Mouse (Mus musculus): Measurements from ENCODE around the gene Atrip.

The Atrip gene

DNA sequence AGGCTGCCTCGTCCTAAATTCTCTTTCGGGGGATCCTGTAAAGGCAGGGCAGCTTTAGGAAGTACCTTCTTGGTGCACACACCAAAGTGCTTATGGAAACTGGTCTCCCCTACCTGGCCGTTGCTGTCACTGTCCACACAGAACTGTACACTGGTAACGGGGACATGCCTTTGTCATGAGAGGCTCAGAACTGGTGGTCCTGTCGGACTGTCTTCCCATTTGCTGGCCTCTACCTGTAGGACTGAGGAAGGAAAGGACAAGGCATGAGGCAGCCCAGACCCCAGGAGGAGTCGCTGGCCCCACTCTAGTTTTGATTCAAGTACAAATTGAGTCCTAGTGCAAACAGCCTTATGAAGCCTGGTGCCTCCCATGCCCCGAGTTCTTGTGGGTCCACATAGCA lies 42.9 kb downstream of the Atrip start:
- DNase-seq, result no peak

DNA sequence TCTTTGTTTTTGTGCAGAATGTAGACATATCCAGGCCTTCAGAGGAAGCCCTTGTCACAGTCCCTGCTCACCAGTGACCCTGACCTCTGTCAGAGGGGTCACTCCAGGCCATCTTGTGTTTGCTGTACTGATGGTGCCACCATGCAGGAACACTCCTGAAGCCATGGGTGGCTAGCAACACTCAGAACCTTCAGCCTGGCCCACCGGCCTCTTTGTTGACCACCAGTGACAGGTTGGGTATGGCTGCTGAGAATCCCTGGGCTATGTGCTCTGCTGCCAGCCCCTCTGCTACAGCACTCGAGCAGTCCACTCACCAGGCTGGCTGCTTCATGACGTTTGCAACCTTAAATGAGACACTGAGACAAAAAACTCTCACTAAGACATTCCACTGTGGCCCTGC lies 43.6 kb downstream of the Atrip start:
- DNase-seq, result no peak

DNA sequence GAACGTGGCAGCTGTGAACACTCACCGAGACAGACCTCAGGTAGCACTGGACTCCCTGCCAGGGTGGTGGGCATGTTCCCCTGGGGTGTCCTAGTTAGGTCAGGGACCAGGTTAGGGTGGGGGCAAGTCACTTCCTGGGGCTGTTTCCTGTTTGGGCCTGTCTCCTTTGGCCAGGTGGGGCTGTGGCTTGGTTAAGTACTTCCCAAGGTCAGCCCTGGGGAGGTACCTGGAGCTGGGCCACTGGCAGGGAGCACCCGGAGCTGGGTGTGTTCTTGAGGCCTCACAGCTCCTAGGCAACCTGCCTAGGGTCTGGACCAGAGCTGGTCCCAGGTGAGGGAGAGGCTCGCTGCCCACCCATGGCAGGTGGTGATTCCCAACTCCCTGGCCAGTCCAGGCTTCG lies 45.0 kb downstream of the Atrip start:
- no peak for DNase-seq

DNA sequence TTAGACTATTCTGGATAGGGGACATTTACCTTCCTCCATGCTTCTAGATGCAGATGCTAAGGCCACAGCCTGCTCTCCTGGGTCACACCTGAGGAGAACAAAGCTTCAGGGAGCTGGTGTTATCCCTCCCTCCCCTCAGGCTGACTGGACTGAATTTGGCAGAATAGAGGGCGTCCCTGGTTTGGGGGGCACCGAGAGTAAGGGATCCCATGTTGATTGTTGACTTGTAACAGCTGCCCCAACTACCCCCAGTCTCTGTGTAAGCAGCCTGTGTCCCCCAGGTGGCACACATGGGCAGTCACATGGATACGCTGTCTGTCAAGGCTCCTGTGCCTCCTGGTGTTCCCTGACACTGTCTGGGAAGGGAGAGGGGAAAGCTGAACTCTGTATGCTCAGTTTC lies 45.5 kb downstream of the Atrip start:
- DNase-seq, result no peak

DNA sequence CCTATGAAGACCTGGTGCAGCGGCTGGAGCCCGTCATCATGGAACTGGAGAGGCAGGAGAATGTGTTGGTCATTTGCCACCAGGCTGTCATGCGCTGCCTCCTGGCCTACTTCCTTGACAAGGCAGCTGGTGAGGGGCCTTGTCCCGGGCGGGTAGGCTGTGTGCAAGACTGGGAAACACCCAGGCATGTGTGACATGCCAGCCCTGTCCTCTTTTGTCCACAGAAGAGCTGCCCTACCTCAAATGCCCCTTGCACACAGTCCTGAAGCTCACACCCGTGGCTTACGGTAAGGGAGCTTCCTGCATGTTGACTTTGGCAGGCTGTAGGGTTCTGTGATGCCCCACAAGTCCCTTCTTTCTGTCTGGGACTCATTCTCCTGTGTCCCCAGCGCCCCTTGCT lies 46.4 kb downstream of the Atrip start:
- DNase-seq, result no peak

DNA sequence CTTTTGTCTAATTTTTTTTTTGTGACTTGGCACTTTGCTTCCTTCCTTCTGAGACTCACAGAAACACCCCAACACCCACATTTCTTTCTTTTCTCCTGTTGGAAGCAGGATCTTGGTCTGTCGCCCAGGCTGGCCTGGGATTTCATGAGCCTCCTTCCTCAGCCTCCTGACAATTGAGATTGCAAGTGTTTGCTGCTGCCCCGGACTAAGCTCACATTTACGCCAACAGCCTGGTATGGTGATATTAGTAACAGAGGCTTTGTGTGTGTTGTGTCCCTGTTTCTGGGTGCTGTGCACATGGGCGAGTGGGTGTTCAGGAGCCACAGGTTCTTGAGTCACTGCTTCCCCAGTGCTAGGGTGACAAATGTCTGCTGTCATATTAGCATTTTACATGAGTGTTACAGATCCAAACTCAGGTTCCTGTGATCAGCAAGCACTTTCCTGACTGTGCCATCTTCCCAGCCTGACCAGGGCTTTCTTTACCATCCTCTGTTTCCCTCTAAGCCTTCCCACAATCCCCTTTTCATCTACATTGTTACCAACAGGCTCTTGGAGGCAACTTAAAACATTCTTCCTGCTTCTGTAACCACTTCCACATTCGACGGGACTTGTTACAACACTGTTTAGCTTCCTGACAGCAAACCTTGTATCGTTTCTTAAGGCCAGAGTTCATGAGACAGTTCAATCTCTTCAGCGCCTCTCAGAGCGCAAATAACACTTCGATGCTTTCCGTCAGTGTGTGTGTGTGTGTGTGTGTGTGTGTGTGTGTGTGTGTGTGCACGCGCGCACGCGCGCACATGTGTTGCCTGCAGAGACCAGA lies 50.8 kb downstream of the Atrip start:
- DNase-seq, result no peak

DNA sequence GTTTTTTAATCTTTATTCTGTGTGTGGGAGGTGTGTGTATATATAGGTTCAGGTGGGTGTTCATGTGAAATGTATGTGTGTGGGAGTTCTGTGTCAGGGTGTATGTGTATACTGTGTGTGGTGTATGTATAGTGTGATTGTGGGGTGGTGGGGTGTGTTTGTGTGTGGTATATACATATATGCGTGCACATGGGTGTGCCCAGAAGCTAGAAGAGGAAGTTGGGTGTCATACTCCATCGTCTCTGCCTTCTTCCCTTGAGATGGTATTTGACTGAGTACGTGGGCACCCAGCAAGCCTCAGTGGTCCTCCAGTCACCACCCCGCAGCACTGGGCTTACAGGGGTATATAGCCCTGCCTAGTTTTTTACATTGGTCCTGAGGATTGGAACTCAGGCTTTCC lies 52.5 kb downstream of the Atrip start:
- DNase-seq, result peak in 1 of 2 experiments; percentile 2

DNA sequence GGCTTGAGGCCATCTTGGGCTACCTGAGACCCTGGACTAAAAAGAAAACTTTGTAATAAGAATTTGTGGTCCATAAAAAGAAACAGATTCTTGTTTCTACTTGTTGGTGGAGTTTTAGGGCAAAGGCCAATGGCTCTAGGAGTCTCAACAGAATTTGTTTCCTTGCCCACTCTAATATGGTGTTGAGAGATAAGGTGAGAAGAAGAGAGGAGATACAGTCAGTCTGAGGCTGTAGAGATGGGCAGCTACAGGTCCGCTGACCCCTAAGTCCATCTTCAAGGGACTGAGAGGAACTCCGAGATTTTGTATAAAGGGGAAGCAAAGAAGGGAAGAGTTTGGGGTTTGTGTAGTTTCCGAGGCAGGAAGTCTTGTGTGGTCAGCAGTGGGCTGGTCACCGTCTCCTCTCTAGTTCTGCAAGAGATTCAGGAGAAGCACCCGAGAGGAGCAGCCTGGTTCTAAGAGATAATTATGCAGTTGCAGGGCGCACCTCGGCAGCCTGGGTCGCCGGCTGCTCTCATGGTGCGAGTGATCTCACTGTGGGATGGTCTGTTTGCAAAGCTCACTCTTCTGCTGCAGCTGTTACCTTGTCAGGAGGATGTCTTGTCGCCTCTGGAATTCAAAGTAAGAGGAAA lies 56.8 kb downstream of the Atrip start:
- DNase-seq, result no peak

DNA sequence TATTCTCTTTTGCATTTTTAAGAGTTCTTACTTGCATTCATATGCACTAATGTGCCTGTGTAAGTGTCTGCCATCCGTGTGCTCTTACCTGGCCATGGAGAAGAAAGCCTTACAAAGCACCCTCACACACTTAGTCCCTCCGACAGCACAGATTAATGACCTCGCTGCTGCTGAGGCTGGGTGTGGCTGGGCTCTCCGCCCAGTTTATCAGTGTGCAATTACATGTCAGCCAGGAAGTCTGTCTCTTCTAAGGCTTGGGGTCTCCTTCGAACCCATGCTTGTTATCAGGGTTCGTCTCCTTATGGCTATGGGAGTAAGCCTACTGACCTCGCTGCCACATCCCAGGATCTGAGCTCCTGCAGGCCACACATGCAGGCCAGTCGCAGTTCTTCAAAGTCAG lies 58.5 kb downstream of the Atrip start:
- no peak for DNase-seq

DNA sequence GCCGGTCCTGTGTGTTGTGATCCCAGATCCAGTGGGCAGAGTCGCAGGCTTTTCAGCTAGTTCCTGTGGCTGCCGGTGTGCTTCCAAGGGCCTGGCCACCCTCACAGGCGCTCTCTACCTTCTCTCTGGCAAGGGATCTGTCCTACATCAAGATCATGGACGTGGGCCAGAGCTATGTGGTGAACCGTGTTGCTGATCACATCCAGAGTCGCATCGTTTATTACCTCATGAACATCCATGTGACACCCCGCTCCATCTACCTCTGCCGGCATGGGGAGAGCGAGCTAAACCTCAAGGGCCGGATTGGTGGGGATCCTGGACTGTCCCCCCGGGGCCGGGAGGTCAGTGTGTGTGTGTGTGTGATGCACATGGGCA lies 63.6 kb downstream of the Atrip start:
- no peak for DNase-seq

DNA sequence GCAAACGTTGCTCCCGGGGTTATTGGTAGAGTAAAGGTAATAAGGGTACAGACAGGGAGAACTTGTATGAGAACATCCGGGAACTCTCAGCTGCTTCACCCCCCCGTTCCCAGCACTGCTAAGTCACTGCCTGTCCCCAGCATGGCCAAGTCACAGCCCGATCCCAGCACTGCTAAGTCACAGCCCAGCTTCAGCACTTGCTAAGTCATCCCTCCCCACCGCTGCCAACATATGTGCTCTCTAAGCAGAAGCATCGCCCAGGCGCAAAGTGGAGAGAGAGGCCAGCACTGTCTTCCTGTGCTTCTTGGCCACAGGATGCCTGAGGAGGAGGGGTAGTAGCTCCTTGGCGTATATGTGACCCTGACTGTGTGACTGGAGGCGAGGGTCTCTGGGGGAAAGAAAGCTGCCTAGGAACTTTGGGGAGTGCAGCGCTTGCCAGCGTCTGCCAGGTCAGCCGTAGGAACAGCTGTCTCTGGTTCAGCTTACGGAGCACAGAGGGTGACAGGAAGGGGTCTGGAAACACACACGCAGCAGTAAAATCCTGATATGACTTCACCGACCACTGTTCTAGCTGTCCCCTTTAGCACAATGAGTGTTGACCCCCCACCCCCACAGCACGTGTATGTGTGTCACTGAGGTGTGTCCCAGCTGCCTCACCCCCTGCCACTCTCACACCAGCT lies 64.1 kb downstream of the Atrip start:
- no peak for DNase-seq

DNA sequence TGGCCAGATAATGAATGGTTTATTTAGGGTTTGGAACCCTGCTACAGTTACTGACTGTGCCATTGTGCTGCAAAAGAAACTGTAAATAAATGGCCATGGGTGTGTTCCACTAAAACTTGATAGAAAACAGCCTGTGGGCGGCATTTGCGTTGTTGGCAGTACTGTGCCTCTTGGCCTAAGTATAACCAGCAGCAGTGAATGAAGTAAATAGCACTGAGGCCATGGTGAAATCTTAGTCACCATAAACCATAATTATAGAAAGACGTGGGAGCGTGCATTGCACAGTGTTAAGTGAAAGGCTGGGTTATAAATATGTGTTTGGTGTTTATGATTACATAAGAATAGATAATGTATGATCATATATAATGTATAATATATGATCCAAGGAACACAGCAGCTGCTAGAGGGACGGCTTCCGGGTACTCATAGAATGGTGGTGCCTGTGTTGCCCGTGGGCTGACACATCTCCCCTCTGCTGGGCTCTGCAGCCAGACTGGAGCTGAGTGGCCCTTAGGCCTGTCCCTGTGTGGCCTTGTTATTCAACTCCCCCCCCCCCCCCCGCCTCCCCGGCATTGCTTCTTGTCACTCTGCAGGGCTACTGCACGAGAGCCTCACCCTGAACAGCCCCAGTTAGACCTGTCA lies 64.8 kb downstream of the Atrip start:
- no peak for DNase-seq

DNA sequence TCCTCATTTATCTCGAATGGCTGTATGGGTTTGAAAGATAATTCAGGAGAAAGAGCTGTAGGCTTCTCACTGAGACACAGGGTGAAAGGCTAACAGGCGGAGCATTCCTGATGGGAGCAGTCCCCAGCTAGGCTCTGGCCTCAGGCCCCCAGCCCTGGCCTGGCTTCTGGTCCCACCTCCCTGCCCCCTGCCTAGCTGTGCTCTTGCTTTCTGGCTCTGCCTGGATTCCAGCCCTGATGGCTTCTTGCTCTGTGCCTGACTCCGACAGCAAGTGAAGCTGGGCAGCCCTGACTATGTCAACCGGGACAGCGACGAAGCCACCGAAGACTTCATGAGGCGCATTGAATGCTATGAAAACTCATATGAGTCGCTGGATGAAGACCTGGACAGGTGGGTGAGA lies 65.8 kb downstream of the Atrip start:
- DNase-seq, result no peak
